Mouse (Mus musculus) gastrocnemius, adult 2 months (tissue): ENCODE measurements around the gene Cdk19. TPM values are rescaled to one million over a fixed set of nuclear protein-coding genes. Genes with fewer than 3 reads are reported as not detected.
A peak's percentile ranks its signal among the peaks of the same experiment; 100 is the strongest.

Source experiments
- DNase-seq: peaks from one replicate; pipeline ENCODE4 v3.0.0; 2022
- H3K27ac ChIP-seq: fragments of 200-600 bp; 2 replicates; pipeline ENCODE4 v1.8.1; 2022; ENCODE audit warnings: mild to moderate bottlenecking
- H3K4me3 ChIP-seq: fragments of 200-600 bp; 2 replicates; pipeline ENCODE4 v1.8.1; 2022; ENCODE audit warnings: mild to moderate bottlenecking, moderate library complexity
- CTCF ChIP-seq: fragments of 200-600 bp; IDR thresholded peaks from 2 replicates; pipeline ENCODE4 v1.8.1; 2022; ENCODE audit warnings: antibody characterized with exemption, mild to moderate bottlenecking, moderate library complexity
- intact Hi-C: fragments of 180-260 bp; cut with DNase I; formaldehyde crosslinking; loops from one replicate; pipeline ENCODE4 v1.15.1; 2025
- long read RNA-seq, 2 experiments: library from polyadenylated mRNA; stranded (forward); transcript quantifications; one replicate each; pipeline ENCODE4 v2.0.0; 2021
- total RNA-seq, 2 experiments: library from RNA; stranded (reverse); gene quantifications; 2 replicates each; pipeline ENCODE4 v1.2.3; 2021

Gene Cdk19
- total RNA-seq = 10 to 100 TPM in 1 of 2 experiments, 1 to 10 TPM in 1; 5.9 to 32.3 TPM
- long read RNA-seq, experiment 1, full-length matches to known transcripts = 9 of 10 reads
- long read RNA-seq, experiment 1, partial matches to known transcripts = 1 of 10 reads
- long read RNA-seq, experiment 1, other reads (novel, unspliced or antisense) = 0 of 10 reads
- long read RNA-seq, experiment 2, full-length matches to known transcripts = 5 of 17 reads
- long read RNA-seq, experiment 2, partial matches to known transcripts = 11 of 17 reads
- long read RNA-seq, experiment 2, other reads (novel, unspliced or antisense) = 1 of 17 reads

DNA sequence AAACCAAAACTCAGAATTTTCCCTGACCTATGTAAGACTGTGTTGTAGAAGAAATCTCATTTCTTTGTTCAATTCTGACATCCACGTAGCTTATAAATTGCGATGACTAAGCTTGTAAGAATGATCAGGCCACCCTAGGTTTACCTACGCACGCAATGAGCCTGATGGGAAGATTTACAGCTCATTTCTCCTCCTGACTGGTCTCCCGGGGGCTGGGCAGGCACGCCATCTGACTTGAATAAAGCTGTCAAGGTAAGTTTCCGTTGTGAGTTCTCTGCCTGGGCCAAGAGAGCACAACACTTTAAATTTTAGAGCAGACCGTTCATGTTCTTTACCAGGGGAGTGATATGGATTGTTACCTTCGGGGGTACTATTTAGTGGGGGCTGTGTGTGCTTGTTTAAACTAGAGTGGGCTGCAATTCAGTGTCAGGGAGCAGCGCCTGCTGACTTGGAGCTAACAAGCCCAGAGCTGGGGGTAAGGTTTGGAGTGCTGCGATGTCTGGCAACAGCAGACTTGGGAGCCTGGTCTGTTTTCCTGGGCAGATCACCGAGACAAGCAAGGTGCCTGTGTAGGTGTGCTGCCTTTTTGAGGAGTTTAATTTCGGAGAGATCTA lies at the start of gene Cdk19:
Cdk19 (plus strand) TSS at position 214 of the 614 bp plus-strand sequence.
- Histone ChIP-seq H3K27ac (no peak within 1 kb of the TSS), H3K4me3 (no peak within 1 kb of the TSS)
- no peak for TF ChIP-seq CTCF
- intact Hi-C loops = no loop called here
- DNase-seq = no peak

DNA sequence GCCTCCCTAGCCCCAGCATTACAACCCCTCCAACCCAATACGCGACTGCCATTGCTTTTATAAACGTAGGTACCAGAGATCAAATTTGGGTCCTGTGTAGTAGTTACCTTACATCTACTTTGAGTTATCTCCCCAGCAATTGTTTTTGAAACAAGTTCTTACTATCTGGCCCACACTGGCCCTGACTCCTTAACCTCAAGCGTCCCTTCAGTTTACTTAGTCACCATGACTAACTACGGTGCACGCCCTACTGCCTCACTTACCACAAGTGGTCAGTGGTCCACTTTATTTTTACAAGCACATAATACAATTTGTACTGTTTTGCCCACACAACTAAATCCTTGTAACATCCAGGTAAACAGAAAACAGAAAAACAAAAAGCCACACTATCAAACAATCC lies 46.7 kb upstream of the Cdk19 start:
- TF ChIP-seq CTCF = no peak
- Histone ChIP-seq H3K27ac (no peak overlapping the region), H3K4me3 (no peak overlapping the region)
- no peak for DNase-seq
- intact Hi-C loops = no loop called here

DNA sequence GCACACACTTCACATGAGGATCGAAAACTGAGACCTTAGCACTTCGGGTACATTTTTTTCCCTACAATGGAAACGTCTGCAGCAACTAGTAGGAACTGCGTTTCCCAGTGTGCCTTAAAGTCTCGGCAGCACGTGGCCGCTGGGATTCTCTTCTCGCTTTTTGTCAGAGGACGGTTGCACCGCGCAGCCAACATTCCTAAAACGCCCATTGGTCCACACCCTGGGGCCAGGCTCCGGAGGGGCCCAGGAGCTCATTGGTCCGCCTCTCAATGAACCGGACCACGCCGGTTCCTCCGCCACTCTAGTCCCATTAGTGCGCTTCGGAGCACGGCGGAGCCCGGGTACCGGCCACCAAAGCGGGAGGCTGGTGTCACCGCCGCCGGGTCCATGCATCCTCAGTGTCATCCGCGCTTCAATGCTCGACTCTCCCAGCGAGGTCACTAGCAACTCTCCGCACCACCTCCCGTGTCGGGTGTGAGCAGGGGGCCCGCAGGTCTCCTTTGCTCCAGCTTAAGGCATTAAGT lies 38.7 kb upstream of the Cdk19 start:
- peak overlapping the region; percentile 71 for H3K4me3 ChIP-seq
- H3K27ac ChIP-seq = peak overlapping the region; percentile 87
- intact Hi-C loops = loop anchor here (2.0 to 5.0 kb wide), 2 partner anchors 42 to 222 kb away; partner anchors contain the start of gene Gtf3c6
- DNase-seq = peak; percentile 89
- TF ChIP-seq CTCF = no peak

DNA sequence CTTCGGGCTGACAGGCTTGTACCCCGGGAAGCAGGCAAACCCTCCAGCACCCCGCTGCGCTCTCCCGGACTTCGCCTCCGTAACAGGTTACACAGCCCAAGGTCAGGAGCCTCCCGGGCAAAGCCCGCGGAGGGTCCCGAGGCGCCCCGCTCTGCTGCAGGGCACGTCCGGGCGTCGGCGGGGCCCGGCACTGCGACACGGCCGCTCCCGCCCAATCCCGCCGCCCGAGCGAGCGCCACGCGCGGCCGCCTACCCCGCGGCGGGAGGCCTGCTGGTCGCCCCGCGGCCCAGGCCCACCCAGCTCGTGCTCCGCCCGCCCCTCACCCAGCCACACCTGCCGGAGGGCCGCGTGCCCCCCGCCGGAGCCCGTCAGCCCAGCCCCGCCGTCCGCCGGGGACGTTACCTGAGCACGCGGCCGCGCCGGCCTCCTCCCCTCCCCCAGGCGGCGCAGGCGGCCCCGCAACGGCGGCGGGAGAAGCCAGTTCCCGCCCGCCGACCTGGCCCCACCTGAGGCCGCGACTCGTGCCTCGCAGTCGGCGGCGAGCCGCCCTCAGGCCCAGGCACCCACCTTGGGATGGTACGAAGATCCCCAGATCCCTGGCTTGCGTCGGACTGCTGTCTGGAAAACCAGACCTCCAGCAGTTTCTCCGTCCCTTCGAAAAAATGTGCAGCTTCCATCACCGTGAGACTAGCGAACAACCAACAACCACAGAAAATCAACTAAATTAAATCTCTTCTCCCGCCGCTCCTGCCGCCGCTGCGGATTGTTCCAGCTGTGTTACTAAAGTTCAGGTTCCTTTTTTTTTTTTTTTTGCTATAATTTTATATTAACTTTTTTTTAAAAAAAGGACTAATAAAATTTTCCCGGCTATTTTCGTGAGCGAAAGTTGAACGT lies 37.9 kb upstream of the Cdk19 start:
- peak overlapping the region; percentile 71 for H3K4me3 ChIP-seq
- TF ChIP-seq CTCF = peak; percentile 5; the same call in 1 of the 2 replicates
- intact Hi-C loops = loop anchor here (2.0 to 5.0 kb wide), 3 partner anchors 43 to 221 kb away; partner anchors contain the start of gene Gtf3c6
- peak overlapping the region; percentile 95 for H3K27ac ChIP-seq
- DNase-seq = peak; percentile 63

DNA sequence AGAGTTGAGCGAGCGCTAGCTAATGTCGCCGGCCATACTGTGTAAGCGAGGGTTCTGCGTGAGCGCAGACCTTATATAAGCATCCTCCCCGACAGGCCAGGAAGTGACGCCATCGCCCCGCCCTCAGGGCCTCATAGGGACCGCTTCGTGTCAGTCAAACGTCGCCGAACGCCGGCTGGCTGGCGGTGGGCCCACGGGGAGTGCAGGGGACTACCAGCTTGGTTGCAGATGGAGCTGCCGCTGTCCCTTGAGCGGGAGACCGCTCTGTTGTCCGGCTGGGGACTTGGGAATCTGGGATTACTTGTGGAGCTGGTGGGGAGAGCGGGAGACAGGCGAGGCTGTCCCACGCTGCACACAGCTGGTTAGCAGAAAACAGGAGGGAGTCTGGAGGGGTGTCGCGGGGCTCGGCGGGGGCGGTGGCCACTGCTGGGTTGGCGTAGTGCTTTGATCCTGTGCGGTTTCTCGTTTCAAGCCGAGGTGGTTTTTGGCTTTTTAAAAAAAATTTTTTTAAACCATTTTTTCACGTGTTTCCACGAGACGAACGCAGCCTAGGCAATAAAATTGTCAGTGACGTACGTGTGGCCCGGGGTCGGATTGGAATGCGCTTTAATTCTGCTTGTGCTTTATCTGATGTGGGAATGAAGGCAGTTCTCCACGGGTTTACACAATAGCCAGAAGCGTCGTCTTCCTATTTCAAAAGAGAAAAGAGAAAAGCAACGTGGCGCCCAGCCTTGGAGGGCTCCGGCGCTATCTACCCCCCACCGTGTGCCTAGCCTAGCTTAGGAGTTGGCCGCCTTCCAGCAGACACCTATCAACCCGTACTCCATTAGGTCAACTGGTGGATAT lies 37.0 kb upstream of the Cdk19 start, which contains the start of gene Amd1:
Amd1 (minus strand) TSS at position 47 of the 846 bp plus-strand sequence.
- no peak for TF ChIP-seq CTCF
- H3K27ac ChIP-seq = peak within 1 kb of the TSS; percentile 95
- DNase-seq = peak; percentile 100
- intact Hi-C loops = loop anchor here (2.0 to 5.0 kb wide), 2 partner anchors 46 to 220 kb away; no protein-coding TSS in a partner anchor
- H3K4me3 ChIP-seq = peak within 1 kb of the TSS; percentile 71

DNA sequence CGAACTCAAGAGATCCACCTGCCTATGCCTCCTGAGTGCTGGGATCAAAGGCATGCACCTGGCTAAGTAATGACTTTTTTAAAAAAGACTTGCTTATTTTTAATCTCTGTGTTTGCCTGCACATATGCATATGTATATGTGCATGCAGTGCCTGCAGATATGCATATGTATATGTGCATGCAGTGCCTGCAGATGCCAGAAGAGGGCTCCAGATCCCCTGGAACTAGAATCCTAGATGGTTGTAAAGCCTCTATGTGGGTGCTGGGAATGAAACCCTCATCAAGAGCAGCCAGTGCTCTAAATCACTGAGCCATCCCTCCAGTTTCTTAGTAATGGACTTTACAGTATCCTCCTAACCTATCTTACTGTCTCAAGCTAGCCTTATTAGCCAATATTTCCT lies 33.4 kb upstream of the Cdk19 start:
- intact Hi-C loops = no loop called here
- peak; percentile 10; the same call in 1 of the 2 replicates for TF ChIP-seq CTCF
- Histone ChIP-seq H3K4me3 (no peak overlapping the region), H3K27ac (no peak overlapping the region)
- no peak for DNase-seq

GRCm38 (mm10) chr10:40307826-40308583 lies 31.4 kb upstream of the Cdk19 start:
- intact Hi-C loops = no loop called here
- Histone ChIP-seq H3K4me3 (no peak overlapping the region), H3K27ac (no peak overlapping the region)
- DNase-seq = no peak
- TF ChIP-seq CTCF = no peak

DNA sequence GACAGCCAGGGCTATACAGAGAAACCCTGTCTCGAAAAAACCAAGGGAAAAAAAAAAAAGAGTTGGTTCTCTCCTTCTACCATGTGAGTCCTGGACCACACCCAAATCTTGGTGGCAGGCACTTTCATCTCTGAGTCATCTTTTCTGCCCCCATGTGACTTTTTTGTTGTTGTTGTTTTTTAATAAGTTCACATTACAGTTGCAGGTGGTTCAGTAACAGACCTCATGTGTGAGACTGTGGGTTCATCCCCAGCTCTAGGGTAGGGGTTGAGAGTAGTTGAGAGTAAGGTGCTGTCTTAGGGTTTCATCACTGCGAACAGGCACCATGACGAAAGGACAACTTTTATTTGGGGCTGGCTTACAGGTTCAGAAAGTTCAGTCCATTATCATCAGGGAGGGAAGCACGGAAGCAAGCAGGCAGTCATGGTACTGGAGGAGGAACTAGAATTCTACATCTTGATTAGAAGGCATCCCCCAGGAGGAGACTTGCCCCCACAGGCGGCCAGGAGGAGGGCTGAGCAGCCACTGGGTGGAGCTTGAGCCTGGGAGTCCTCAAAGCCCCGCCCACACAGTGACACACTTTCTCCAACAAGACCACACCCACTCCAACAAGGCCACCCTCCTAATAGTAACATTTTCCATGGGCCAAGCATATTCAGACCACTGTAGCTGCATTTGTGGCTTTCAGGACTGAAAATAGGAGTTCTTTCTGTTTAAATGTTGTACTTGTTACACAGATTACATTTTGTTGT lies 29.3 kb upstream of the Cdk19 start:
- intact Hi-C loops = no loop called here
- Histone ChIP-seq H3K4me3 (no peak overlapping the region), H3K27ac (no peak overlapping the region)
- DNase-seq = peak; percentile 35
- TF ChIP-seq CTCF = no peak

- Histone ChIP-seq H3K4me3 (no peak overlapping the region), H3K27ac (0 out of 2 replicates have a peak overlapping the region, but pooled peaks have one; percentile 24)
- TF ChIP-seq CTCF = no peak
- intact Hi-C loops = no loop called here
- DNase-seq = peak; percentile 56
Observed at GRCm38 (mm10) chr10:40312781-40313180, 26.6 kb upstream of the Cdk19 start.
